Mouse (Mus musculus) MEL (cell line): ENCODE data around the gene Gprc5b. TPM values are rescaled to one million over a fixed set of nuclear protein-coding genes. Genes with fewer than 3 reads are reported as not detected.

Experiments used
- DNase-seq: peaks from one replicate; pipeline ENCODE4 v3.0.0; 2011; ENCODE audit warnings: low read depth, low spot score
- H3K27ac ChIP-seq: 2 replicates; pipeline ENCODE4 v1.5.1; 2012; ENCODE audit warnings: low read depth, mild to moderate bottlenecking, control low read depth, low read length, moderate library complexity; ENCODE audit not compliant: control insufficient read depth
- H3K27me3 ChIP-seq, 2 experiments: fragments of 150-350 bp in 1 of 2; sonication (generic) in 1 of 2; 2 replicates each; pipeline ENCODE4 v1.6.1; 2012; ENCODE audit warnings: low read length in 2 of 2, mild to moderate bottlenecking in 2 of 2, improper control_type of control experiment in 1 of 2, moderate library complexity in 1 of 2; ENCODE audit not compliant: insufficient read depth in 2 of 2, control insufficient read depth in 1 of 2
- H3K36me3 ChIP-seq, 2 experiments: 2 replicates each; pipeline ENCODE4 v1.6.1; 2012 to 2014; ENCODE audit warnings: low read length in 2 of 2, improper control_type of control experiment in 1 of 2, inconsistent platforms in 1 of 2, mild to moderate bottlenecking in 1 of 2; ENCODE audit not compliant: insufficient read depth in 2 of 2, control insufficient read depth in 1 of 2
- H3K4me1 ChIP-seq, 2 experiments: fragments of 150-350 bp in 1 of 2; sonication (generic) in 1 of 2; 2 replicates each; pipeline ENCODE4 v1.6.1; 2012; ENCODE audit warnings: low read length in 2 of 2, improper control_type of control experiment in 1 of 2, mild to moderate bottlenecking in 1 of 2; ENCODE audit not compliant: insufficient read depth in 2 of 2, control insufficient read depth in 1 of 2
- H3K4me3 ChIP-seq, 2 experiments: fragments of 150-350 bp in 1 of 2; sonication (generic) in 1 of 2; 2 replicates each; pipeline ENCODE4 v1.5.1; 2012; ENCODE audit warnings: low read depth in 2 of 2, low read length in 2 of 2, mild to moderate bottlenecking in 2 of 2, moderate library complexity in 2 of 2, control low read depth in 1 of 2, improper control_type of control experiment in 1 of 2; ENCODE audit not compliant: control insufficient read depth in 1 of 2, insufficient read depth in 1 of 2
- H3K79me2 ChIP-seq: 2 replicates; pipeline ENCODE4 v1.6.1; 2012; ENCODE audit warnings: mild to moderate bottlenecking, low read length, moderate library complexity; ENCODE audit not compliant: control insufficient read depth, poor library complexity, insufficient read depth
- H3K9ac ChIP-seq: 2 replicates; pipeline ENCODE4 v1.6.1; 2012; ENCODE audit warnings: low read depth, mild to moderate bottlenecking, control low read depth, low read length, moderate library complexity; ENCODE audit not compliant: control insufficient read depth, poor library complexity, severe bottlenecking
- H3K9me3 ChIP-seq: fragments of 150-350 bp; sonication (generic); replicated peaks from 2 replicates; pipeline ENCODE4 v1.6.1; 2012; ENCODE audit warnings: mild to moderate bottlenecking, low read length, improper control_type of control experiment, moderate library complexity; ENCODE audit not compliant: insufficient read depth
- BHLHE40 ChIP-seq: IDR thresholded peaks from 2 replicates; pipeline ENCODE4 v1.6.1; 2012; ENCODE audit warnings: low read depth, mild to moderate bottlenecking, inconsistent platforms, low read length, improper control_type of control experiment, borderline replicate concordance
- CHD2 ChIP-seq: IDR thresholded peaks from 2 replicates; pipeline ENCODE4 v1.6.1; 2011; ENCODE audit warnings: low read length, improper control_type of control experiment
- CTCF ChIP-seq, 3 experiments: IDR thresholded peaks in 2 of 3; conservative IDR thresholded peaks in 1 of 3; 2 replicates each; pipeline ENCODE4 v1.5.1; 2011 to 2012; ENCODE audit warnings: low read length in 3 of 3, low read depth in 2 of 3, mild to moderate bottlenecking in 2 of 3, improper control_type of control experiment in 1 of 3, inconsistent platforms in 1 of 3, mixed read lengths in 1 of 3, moderate library complexity in 1 of 3; ENCODE audit not compliant: control insufficient read depth in 1 of 3, insufficient read depth in 1 of 3, poor library complexity in 1 of 3, severe bottlenecking in 1 of 3
- EP300 ChIP-seq, 2 experiments: IDR thresholded peaks; 2 replicates each; pipeline ENCODE4 v1.6.1; 2011; ENCODE audit warnings: improper control_type of control experiment in 2 of 2, low read length in 2 of 2, low read depth in 1 of 2, mild to moderate bottlenecking in 1 of 2
- GABPA ChIP-seq: IDR thresholded peaks from 2 replicates; pipeline ENCODE4 v1.6.1; 2012; ENCODE audit warnings: low read depth, mild to moderate bottlenecking, inconsistent platforms, low read length, improper control_type of control experiment, moderate library complexity
- HCFC1 ChIP-seq: IDR thresholded peaks from 2 replicates; pipeline ENCODE4 v1.6.1; 2012; ENCODE audit warnings: low read depth, mild to moderate bottlenecking, inconsistent platforms, low read length, improper control_type of control experiment, moderate library complexity
- MAX ChIP-seq: IDR thresholded peaks from 2 replicates; pipeline ENCODE4 v1.6.1; 2011; ENCODE audit warnings: low read length, improper control_type of control experiment
- MAZ ChIP-seq: IDR thresholded peaks from 2 replicates; pipeline ENCODE4 v1.6.1; 2012; ENCODE audit warnings: low read depth, mild to moderate bottlenecking, inconsistent platforms, low read length, improper control_type of control experiment
- MYB ChIP-seq: IDR thresholded peaks from 2 replicates; pipeline ENCODE4 v1.6.1; 2011; ENCODE audit warnings: mild to moderate bottlenecking, low read depth, low read length, improper control_type of control experiment
- NELFE ChIP-seq: IDR thresholded peaks from 2 replicates; pipeline ENCODE4 v1.6.1; 2011; ENCODE audit warnings: low read depth, low read length, improper control_type of control experiment
- POLR2AphosphoS2 ChIP-seq: IDR thresholded peaks from 2 replicates; pipeline ENCODE4 v1.6.1; 2011; ENCODE audit warnings: low read length, improper control_type of control experiment
- RAD21 ChIP-seq: IDR thresholded peaks from 2 replicates; pipeline ENCODE4 v1.6.1; 2011; ENCODE audit warnings: mild to moderate bottlenecking, low read depth, low read length, improper control_type of control experiment
- UBTF ChIP-seq: IDR thresholded peaks from 2 replicates; pipeline ENCODE4 v1.6.1; 2012; ENCODE audit warnings: low read depth, mild to moderate bottlenecking, inconsistent platforms, low read length, improper control_type of control experiment, moderate library complexity, borderline replicate concordance; ENCODE audit not compliant: insufficient read depth
- USF1 ChIP-seq: IDR thresholded peaks from 2 replicates; pipeline ENCODE4 v1.6.1; 2014; ENCODE audit warnings: low read depth, mild to moderate bottlenecking, inconsistent platforms, low read length, improper control_type of control experiment, moderate library complexity
- USF2 ChIP-seq, 2 experiments: IDR thresholded peaks; 2 replicates each; pipeline ENCODE4 v1.6.1; 2011 to 2012; ENCODE audit warnings: improper control_type of control experiment in 2 of 2, low read length in 2 of 2, borderline replicate concordance in 1 of 2, inconsistent platforms in 1 of 2, low read depth in 1 of 2, mild to moderate bottlenecking in 1 of 2; ENCODE audit not compliant: insufficient read depth in 1 of 2
- ZC3H11A ChIP-seq: IDR thresholded peaks from 2 replicates; pipeline ENCODE4 v1.6.1; 2012; ENCODE audit warnings: low read depth, mild to moderate bottlenecking, inconsistent platforms, low read length, improper control_type of control experiment
- ZKSCAN1 ChIP-seq: IDR thresholded peaks from 2 replicates; pipeline ENCODE4 v1.6.1; 2012; ENCODE audit warnings: low read depth, mild to moderate bottlenecking, inconsistent platforms, low read length, improper control_type of control experiment, moderate library complexity
- ZMIZ1 ChIP-seq: IDR thresholded peaks from 2 replicates; pipeline ENCODE4 v1.6.1; 2012; ENCODE audit warnings: low read depth, mild to moderate bottlenecking, inconsistent platforms, low read length, improper control_type of control experiment, moderate library complexity
- polyA plus RNA-seq, 2 experiments: library from polyadenylated mRNA; stranded (reverse) in 1 of 2; unstranded in 1 of 2; fragments of >175 nt in 1 of 2; fragments of >200 nt in 1 of 2; gene quantifications; 2 replicates each; pipeline versions ENCODE4 v1.2.1 to v1.2.4; 2012; ENCODE audit warnings: low replicate concordance in 2 of 2, low read depth in 1 of 2; ENCODE audit not compliant: insufficient read length in 2 of 2, insufficient read depth in 1 of 2, missing spikeins in 1 of 2
- total RNA-seq: library from RNA; depleted of rRNA; stranded (reverse); fragments of 300-350 nt; gene quantifications from 2 replicates; pipeline ENCODE4 v1.2.3, GENCODE M21; 2012

Gprc5b gene
- total and polyA plus RNA-seq, 3 experiments = not detected

DNA sequence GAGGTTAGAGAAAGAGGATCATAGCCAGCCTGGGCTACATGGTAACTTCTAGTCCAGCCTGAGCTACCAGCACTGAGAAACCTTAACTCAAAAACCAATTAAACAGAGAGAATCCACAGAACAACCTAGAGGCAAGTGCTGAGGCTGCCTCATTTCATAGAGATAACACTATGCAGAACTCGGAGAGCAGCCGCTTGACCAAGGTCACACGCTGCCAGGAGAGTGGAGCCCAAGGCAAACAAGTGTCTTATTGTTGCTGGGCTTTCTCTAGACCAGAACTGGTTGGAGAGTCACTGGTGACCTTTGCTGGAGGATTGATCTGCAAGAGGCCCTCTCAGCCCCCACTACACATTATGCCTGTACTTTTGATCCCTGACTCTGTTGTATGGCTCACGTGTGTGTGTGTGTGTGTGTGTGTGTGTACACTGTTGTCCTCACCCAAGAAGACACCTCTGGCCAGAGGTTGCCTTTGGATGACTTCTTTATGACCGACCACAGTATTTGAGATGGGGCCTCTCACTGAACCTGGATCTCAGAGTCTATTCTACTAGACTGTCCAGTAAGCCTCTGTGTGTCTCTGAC is 5.6 kb downstream of the Gprc5b start:
- no peak overlapping the region for H3K27ac ChIP-seq
- no peaks in the 10 kb centered on the region for H3K4me1 ChIP-seq
- no peak overlapping the region for H3K4me3 ChIP-seq
- no peaks in the 10 kb centered on the region; a peak in 1 of 4 replicates for H3K27me3 ChIP-seq
- H3K36me3 ChIP-seq = no peaks in the 10 kb centered on the region
- no peak overlapping the region for H3K9ac ChIP-seq
- H3K79me2 ChIP-seq = no peaks in the 10 kb centered on the region
- DNase-seq = no peak
- no peak for TF ChIP-seq ZC3H11A
- TF ChIP-seq USF1 = no peak
- TF ChIP-seq MAZ = no peak
- no peak for TF ChIP-seq RAD21
- no peaks in the 10 kb centered on the region for H3K9me3 ChIP-seq

DNA sequence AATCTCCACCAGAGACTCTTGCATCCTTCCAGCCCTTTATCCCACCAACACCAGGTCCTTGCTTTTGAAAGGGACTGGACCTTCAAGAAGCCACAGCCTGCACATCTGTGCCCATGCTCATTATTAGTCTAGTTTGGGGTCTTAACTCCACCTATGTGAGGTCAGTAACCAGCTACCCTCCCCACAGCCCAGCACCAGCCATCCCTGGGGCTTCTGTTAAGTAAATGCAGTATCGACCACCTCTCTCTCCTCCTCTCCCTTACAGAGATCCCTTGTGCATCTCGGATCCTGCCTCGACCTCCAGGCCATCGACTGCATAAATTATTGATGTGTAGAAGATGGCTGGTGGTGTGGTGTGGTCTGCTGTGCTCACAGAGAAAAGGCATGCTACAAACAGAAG is 8.6 kb downstream of the Gprc5b start:
- Histone ChIP-seq H3K27me3 (no peaks in the 10 kb centered on the region; a peak in 1 of 4 replicates), H3K9ac (no peak overlapping the region), H3K27ac (no peak overlapping the region), H3K36me3 (no peaks in the 10 kb centered on the region), H3K79me2 (no peaks in the 10 kb centered on the region), H3K9me3 (no peaks in the 10 kb centered on the region), H3K4me3 (no peak overlapping the region), H3K4me1 (no peaks in the 10 kb centered on the region)
- TF ChIP-seq HCFC1 (no peak), RAD21 (no peak), USF2 (IDR thresholded peaks at IDR 0.05; ENCODE audit: borderline replicate concordance in 1 of 2, insufficient read depth in 1 of 2, low read depth in 1 of 2, low read length in 2 of 2) (no peak), EP300 (IDR thresholded peaks at IDR 0.05; ENCODE audit: low read depth in 1 of 2, low read length in 2 of 2) (no peak), ZKSCAN1 (no peak), CTCF (IDR thresholded peaks at IDR 0.05 in 2 of 3, conservative IDR thresholded peaks at IDR 0.05 in 1 of 3; ENCODE audit: control insufficient read depth in 1 of 3, insufficient read depth in 1 of 3, low read depth in 2 of 3, low read length in 3 of 3, poor library complexity in 1 of 3, severe bottlenecking in 1 of 3) (no peak), BHLHE40 (no peak), ZC3H11A (no peak), NELFE (no peak), ZMIZ1 (no peak), POLR2AphosphoS2 (no peak), USF1 (no peak), GABPA (no peak), MYB (no peak), UBTF (no peak), CHD2 (no peak), MAZ (no peak), MAX (no peak)
- DNase-seq = no peak
